Mouse (Mus musculus): ENCODE results near the gene Ace2. TPM values are rescaled to one million over a fixed set of nuclear protein-coding genes. Genes with fewer than 3 reads are reported as not detected.

Gene Ace2
- polyA plus RNA-seq, 2 experiments = 0.01 TPM; not detected in 1

DNA sequence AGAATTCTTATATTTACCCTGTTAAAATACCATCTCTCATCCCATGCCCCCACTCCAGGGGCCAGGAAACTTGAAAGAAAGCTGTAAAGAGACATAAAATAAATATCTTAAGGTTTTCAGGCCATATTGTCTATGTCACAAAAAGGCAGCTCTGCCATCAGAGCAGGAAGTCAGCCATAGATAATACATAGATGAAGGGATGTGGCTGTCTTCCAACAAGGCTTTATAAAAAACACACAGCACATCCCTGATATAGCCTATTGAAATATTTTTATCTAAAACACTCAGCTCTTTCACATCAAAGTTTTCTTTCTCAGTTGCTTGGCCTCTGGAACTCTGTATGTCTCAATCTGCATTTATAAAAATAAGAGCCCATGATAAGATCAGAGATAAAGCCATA, 14.5 kb downstream of the Ace2 start:
- DNase-seq (ENCODE audit: low read depth in 3 of 3, low spot score in 3 of 3) (no peak), ATAC-seq (ENCODE audit: insufficient read depth) (no peak)
- Histone ChIP-seq H3K27ac (no peak overlapping the region), H3K27me3 (ENCODE audit: control insufficient read depth, insufficient read depth, low read length) (no peaks in the 10 kb centered on the region), H3K4me1 (replicated peaks; ENCODE audit: control insufficient read depth in 2 of 2, insufficient read depth in 2 of 2, low read length in 1 of 2) (no peaks in the 10 kb centered on the region), H3K36me3 (replicated peaks; ENCODE audit: control insufficient read depth, insufficient read depth, low read depth) (no peaks in the 10 kb centered on the region), H3K4me3 (ENCODE audit: insufficient read depth in 1 of 2, low read depth in 2 of 2, low read length in 2 of 2) (no peak overlapping the region), H3K4me2 (ENCODE audit: low read depth) (no peak overlapping the region), H3K9me3 (ENCODE audit: control insufficient read depth, low read length) (no peaks in the 10 kb centered on the region), H3K9ac (replicated peaks) (no peak overlapping the region)
- TF ChIP-seq EP300 (IDR thresholded peaks at IDR 0.05; ENCODE audit: low read depth) = no peak
- TF ChIP-seq CTCF (IDR thresholded peaks at IDR 0.05; ENCODE audit: low read depth) = no peak

DNA sequence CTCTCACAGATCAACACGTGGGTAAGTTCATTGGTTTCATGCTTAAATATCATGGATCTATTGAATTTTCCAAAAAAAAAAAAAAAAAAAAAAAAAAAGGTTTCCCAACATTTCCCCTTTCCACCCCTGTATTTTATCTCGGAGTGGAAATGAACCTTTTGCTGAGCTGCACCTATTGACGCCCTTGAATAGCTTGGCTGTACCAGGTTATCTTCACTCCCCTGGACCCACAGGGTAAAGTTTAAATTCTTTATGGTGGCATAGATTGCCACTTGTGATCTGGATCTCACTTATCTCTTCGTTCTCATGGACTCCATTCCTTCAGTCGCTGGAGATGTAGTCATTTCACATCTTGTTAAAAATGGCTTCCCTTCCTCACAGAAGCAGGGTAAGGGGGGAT, 15.5 kb downstream of the Ace2 start:
- Histone ChIP-seq H3K9me3 (ENCODE audit: control insufficient read depth, low read length) (no peaks in the 10 kb centered on the region), H3K9ac (replicated peaks) (no peak overlapping the region), H3K36me3 (replicated peaks; ENCODE audit: control insufficient read depth, insufficient read depth, low read depth) (no peaks in the 10 kb centered on the region), H3K4me2 (ENCODE audit: low read depth) (no peak overlapping the region), H3K27ac (no peak overlapping the region), H3K4me3 (ENCODE audit: insufficient read depth in 1 of 2, low read depth in 2 of 2, low read length in 2 of 2) (no peak overlapping the region), H3K4me1 (replicated peaks; ENCODE audit: control insufficient read depth in 2 of 2, insufficient read depth in 2 of 2, low read length in 1 of 2) (no peaks in the 10 kb centered on the region), H3K27me3 (ENCODE audit: control insufficient read depth, insufficient read depth, low read length) (no peaks in the 10 kb centered on the region)
- DNase-seq (ENCODE audit: low read depth in 3 of 3, low spot score in 3 of 3) (no peak), ATAC-seq (ENCODE audit: insufficient read depth) (no peak)
- TF ChIP-seq EP300 (IDR thresholded peaks at IDR 0.05; ENCODE audit: low read depth) (no peak), CTCF (IDR thresholded peaks at IDR 0.05; ENCODE audit: low read depth) (no peak)
- WGBS (ENCODE audit: insufficient replicate concordance) = 57% methylated on average over 5 of the region's 5 CpGs

DNA sequence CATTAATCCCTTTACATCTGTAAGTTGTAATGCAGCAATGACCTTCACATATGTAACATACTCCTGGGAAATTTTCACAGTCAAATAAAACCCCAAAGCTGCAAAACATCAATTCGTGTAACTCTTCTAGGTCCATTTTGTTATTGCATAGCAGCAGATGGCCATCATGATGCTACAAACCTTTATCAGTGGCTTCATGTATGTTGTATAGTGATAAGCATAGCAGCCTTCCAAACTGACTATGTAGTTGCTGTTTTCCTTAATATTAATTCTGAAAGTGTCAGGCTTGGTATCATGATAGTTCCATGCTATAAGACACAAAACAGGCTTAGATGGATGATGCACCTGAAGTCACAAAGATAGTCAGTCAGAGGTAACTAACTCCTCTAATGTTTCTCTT, 25.5 kb downstream of the Ace2 start:
- peak; percentile 83 for TF ChIP-seq EP300 (IDR thresholded peaks at IDR 0.05; ENCODE audit: low read depth)
- TF ChIP-seq CTCF (IDR thresholded peaks at IDR 0.05; ENCODE audit: low read depth) = no peak
- H3K36me3 ChIP-seq (replicated peaks; ENCODE audit: control insufficient read depth, insufficient read depth, low read depth) = no peaks in the 10 kb centered on the region
- ATAC-seq (ENCODE audit: insufficient read depth) = peak; percentile 89
- no peaks in the 10 kb centered on the region for H3K9me3 ChIP-seq (ENCODE audit: control insufficient read depth, low read length)
- peak overlapping the region; percentile 23 for H3K27ac ChIP-seq
- peaks cover 0 to 5% of the 10 kb centered on the region in 2 experiments; a peak in 1 of 4 replicates for H3K4me1 ChIP-seq (replicated peaks; ENCODE audit: control insufficient read depth in 2 of 2, insufficient read depth in 2 of 2, low read length in 1 of 2)
- no peak overlapping the region for H3K9ac ChIP-seq (replicated peaks)
- no peak overlapping the region for H3K4me3 ChIP-seq (ENCODE audit: insufficient read depth in 1 of 2, low read depth in 2 of 2, low read length in 2 of 2)
- DNase-seq (ENCODE audit: low read depth in 3 of 3, low spot score in 3 of 3) = peak; percentile 17 to 48 (median 37)
- no peaks in the 10 kb centered on the region for H3K27me3 ChIP-seq (ENCODE audit: control insufficient read depth, insufficient read depth, low read length)
- WGBS (ENCODE audit: insufficient replicate concordance) = 29% methylated on average over 1 of the region's 1 CpGs
- peak overlapping the region; percentile 31 for H3K4me2 ChIP-seq (ENCODE audit: low read depth)

DNA sequence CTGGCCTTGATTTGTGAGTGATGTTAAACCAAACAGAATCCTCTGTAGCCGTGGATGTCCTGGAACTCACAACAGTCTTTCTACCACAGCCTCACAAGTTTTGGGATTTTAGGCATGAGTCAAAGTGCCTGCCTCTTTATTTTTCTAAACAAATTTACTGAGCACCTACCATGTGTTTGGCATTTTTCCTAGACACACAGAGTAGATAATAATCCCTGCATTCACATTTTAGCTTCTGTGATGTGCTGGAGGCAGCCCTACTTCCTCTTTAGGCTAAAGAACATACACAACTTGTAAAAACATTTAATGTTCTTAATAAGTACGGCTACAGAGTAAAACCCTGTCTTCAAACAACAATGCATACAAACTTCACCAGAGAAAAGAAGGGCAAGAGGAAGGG, 31.9 kb downstream of the Ace2 start:
- WGBS (ENCODE audit: insufficient replicate concordance) = 45% methylated on average over 2 of the region's 2 CpGs
- DNase-seq (ENCODE audit: low read depth in 3 of 3, low spot score in 3 of 3) = no peak
- Histone ChIP-seq H3K4me1 (replicated peaks; ENCODE audit: control insufficient read depth in 2 of 2, insufficient read depth in 2 of 2, low read length in 1 of 2) (no peaks in the 10 kb centered on the region), H3K9me3 (ENCODE audit: control insufficient read depth, low read length) (no peaks in the 10 kb centered on the region), H3K9ac (replicated peaks) (no peak overlapping the region), H3K4me3 (ENCODE audit: insufficient read depth in 1 of 2, low read depth in 2 of 2, low read length in 2 of 2) (no peak overlapping the region), H3K4me2 (ENCODE audit: low read depth) (no peak overlapping the region), H3K27me3 (ENCODE audit: control insufficient read depth, insufficient read depth, low read length) (no peaks in the 10 kb centered on the region; the same call in 1 of the 2 replicates), H3K36me3 (replicated peaks; ENCODE audit: control insufficient read depth, insufficient read depth, low read depth) (no peaks in the 10 kb centered on the region), H3K27ac (no peak overlapping the region)
- no peak for ATAC-seq (ENCODE audit: insufficient read depth)
- no peak for TF ChIP-seq CTCF (IDR thresholded peaks at IDR 0.05; ENCODE audit: low read depth)
- TF ChIP-seq EP300 (IDR thresholded peaks at IDR 0.05; ENCODE audit: low read depth) = no peak

DNA sequence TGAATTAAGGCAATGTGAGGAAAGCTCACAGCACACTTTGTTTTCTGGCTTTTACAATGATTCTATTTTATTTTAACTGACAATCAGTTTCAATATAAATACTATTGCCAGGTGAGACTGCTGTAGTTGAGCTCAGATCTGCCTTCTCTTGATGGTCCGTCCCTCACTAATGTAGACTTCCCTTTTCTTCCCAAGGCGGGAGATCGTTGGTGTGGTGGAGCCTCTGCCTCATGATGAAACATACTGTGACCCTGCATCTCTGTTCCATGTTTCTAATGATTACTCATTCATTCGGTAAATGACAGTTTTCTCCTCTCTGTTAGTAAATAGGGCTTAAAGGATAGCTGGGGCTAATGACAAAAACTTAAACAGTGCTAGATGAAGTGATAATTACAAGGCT, 34.7 kb downstream of the Ace2 start:
- H3K4me1 ChIP-seq (replicated peaks; ENCODE audit: control insufficient read depth in 2 of 2, insufficient read depth in 2 of 2, low read length in 1 of 2) = no peaks in the 10 kb centered on the region
- H3K4me3 ChIP-seq (ENCODE audit: insufficient read depth in 1 of 2, low read depth in 2 of 2, low read length in 2 of 2) = no peak overlapping the region
- no peak overlapping the region for H3K4me2 ChIP-seq (ENCODE audit: low read depth)
- WGBS (ENCODE audit: insufficient replicate concordance) = 53% methylated on average over 4 of the region's 4 CpGs
- DNase-seq (ENCODE audit: low read depth in 3 of 3, low spot score in 3 of 3) (no peak), ATAC-seq (ENCODE audit: insufficient read depth) (no peak)
- TF ChIP-seq EP300 (IDR thresholded peaks at IDR 0.05; ENCODE audit: low read depth) (no peak), CTCF (IDR thresholded peaks at IDR 0.05; ENCODE audit: low read depth) (no peak)
- no peaks in the 10 kb centered on the region; the same call in 1 of the 2 replicates for H3K27me3 ChIP-seq (ENCODE audit: control insufficient read depth, insufficient read depth, low read length)
- no peak overlapping the region for H3K9ac ChIP-seq (replicated peaks)
- H3K9me3 ChIP-seq (ENCODE audit: control insufficient read depth, low read length) = no peaks in the 10 kb centered on the region
- no peaks in the 10 kb centered on the region for H3K36me3 ChIP-seq (replicated peaks; ENCODE audit: control insufficient read depth, insufficient read depth, low read depth)
- no peak overlapping the region for H3K27ac ChIP-seq

Data from liver, embryonic 14.5 days (tissue).